Mouse (Mus musculus) midbrain, embryonic 11.5 days (tissue): ENCODE measurements at regions not wholly inside any gene's neighbourhood (a gene's known extent, or its start where the extent isn't known, plus 50 kb on each side); places are given as distances from the start of the nearest gene placed in this dataset.
A peak's percentile ranks its signal among the peaks of the same experiment; 100 is the strongest.

Experiments used
- ATAC-seq: fragments of 200-750 bp; cut with Nextera tagmentation; 2 replicates; pipeline ENCODE4 v1.8.0; 2017; ENCODE audit warnings: moderate TSS enrichment, moderate library complexity; ENCODE audit not compliant: low FRiP score
- DNase-seq: peaks from one replicate; pipeline ENCODE4 v3.0.0; 2015; ENCODE audit warnings: low spot score; ENCODE audit errors: missing footprints
- H3K27ac ChIP-seq: fragments of 300-500 bp; sonication (generic); 2 replicates; pipeline ENCODE4 v1.5.1; 2014; ENCODE audit warnings: low read depth, low read length
- H3K27me3 ChIP-seq: fragments of 300-500 bp; sonication (generic); 2 replicates; pipeline ENCODE4 v1.6.1; 2014; ENCODE audit warnings: mild to moderate bottlenecking, low read length, moderate library complexity, mixed read lengths; ENCODE audit not compliant: control insufficient read depth, insufficient read depth
- H3K36me3 ChIP-seq: fragments of 300-500 bp; sonication (generic); 2 replicates; pipeline ENCODE4 v1.6.1; 2014; ENCODE audit warnings: mild to moderate bottlenecking, low read length, moderate library complexity, mixed read lengths; ENCODE audit not compliant: control insufficient read depth, insufficient read depth
- H3K4me1 ChIP-seq: fragments of 300-500 bp; sonication (generic); 2 replicates; pipeline ENCODE4 v1.6.1; 2014; ENCODE audit warnings: low read length; ENCODE audit not compliant: control insufficient read depth, insufficient read depth
- H3K4me2 ChIP-seq: fragments of 300-500 bp; sonication (generic); 2 replicates; pipeline ENCODE4 v1.6.1; 2014; ENCODE audit warnings: mild to moderate bottlenecking, moderate library complexity
- H3K4me3 ChIP-seq: fragments of 300-500 bp; sonication (generic); 2 replicates; pipeline ENCODE4 v1.5.1; 2014; ENCODE audit warnings: low read depth, low read length
- H3K9ac ChIP-seq: fragments of 300-500 bp; sonication (generic); 2 replicates; pipeline ENCODE4 v1.6.1; 2014; ENCODE audit warnings: low read length
- H3K9me3 ChIP-seq: fragments of 300-500 bp; sonication (generic); 2 replicates; pipeline ENCODE4 v1.6.1; 2016; ENCODE audit warnings: low read length; ENCODE audit not compliant: control insufficient read depth
- WGBS: fragments of 180-500 bp; shearing (Covaris S2); extraction: QIAGEN DNeasy Blood & Tissue Kit; methylation state at CpG from one replicate; pipeline ENCODE4 v1.1.7; 2014; 5-methylcytosine and 5-hydroxymethylcytosine counted together

DNA sequence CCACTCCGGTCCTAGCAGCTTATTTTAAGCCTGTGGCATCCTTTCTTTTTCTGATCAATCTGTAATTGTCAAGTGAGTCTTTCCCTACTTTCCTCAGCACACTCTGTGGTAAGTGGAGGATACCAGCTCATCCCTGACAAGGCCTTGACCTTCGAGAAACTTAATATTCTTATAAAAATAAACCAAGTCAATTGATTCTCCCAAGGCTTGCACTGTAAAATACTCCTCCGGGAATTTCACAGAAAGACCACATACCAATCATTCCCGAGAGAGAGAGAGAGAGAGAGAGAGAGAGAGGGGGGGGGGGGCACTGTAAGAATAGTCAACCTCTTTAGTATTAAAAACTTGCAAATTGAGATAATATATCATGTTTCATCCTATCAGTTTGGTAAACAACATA is 173.1 kb upstream of the Tank start:
- WGBS: 67% methylated on average over 4 of the region's 4 CpGs
- no peak overlapping the region for H3K9ac ChIP-seq

DNA sequence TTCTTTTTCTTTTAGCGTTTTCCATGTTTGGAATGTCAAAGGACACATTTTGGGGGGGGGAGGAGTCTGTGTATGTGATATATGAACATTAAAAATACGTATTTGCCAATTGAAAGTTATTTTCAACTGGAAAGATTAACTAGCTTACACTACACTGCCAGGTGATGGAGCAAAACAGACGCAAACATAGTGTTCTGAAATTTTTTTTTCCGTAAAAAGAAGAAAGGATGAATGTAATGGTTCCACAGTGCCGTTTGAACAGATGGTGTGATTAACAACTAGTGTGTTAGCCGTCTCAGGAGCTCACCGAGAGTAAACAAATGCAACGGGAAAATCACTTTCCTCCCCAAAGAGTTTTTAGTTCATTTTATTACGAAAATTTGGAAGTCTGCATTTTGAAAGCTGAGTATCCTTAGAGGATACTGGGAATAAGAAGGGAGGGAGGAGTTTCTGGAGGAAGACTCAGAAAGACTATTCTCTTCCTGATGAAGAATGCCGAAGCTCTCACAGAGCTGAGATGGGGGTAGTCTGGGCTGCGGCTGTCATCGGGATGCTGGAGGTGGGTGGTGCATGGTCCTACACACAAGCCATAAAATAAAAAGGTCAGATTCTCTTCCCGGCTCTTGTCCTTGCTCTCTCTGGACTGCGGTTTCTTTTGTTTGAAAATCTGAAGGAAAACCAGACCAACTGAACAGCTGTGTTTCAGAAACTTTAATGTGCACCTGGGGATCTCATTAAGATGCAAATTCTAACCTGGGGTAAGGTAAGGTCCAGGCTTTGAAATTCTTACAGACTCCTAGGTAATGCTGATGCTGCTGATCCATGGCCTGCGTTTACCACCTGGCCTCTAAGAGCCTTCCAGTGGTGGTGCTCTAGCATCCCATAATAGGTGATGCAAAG is 175.5 kb upstream of the Tank start:
- H3K9me3 ChIP-seq: no peaks in the 10 kb centered on the region
- H3K27me3 ChIP-seq: no peaks in the 10 kb centered on the region; the same call in 1 of the 2 replicates
- H3K4me2 ChIP-seq: peak overlapping the region; percentile 58
- DNase-seq: peak; percentile 94
- 9% methylated on average over 15 of the region's 15 CpGs for WGBS
- ATAC-seq: peak; percentile 59
- 0 out of 2 replicates have a peak, but pooled peaks cover 2% of the 10 kb centered on the region for H3K4me1 ChIP-seq
- peak overlapping the region; percentile 32 for H3K4me3 ChIP-seq
- peak overlapping the region; percentile 40; the same call in 1 of the 2 replicates for H3K9ac ChIP-seq
- no peak overlapping the region for H3K27ac ChIP-seq
- no peaks in the 10 kb centered on the region for H3K36me3 ChIP-seq

More for the DNA sequence above, 173.1 kb upstream of the Tank start:
- no peak overlapping the region for H3K27ac ChIP-seq
- no peaks in the 10 kb centered on the region for H3K9me3 ChIP-seq
- no peak for DNase-seq
- H3K4me1 ChIP-seq: 0 out of 2 replicates have a peak, but pooled peaks cover 2% of the 10 kb centered on the region
- ATAC-seq: no peak
- no peaks in the 10 kb centered on the region for H3K36me3 ChIP-seq
- H3K27me3 ChIP-seq: no peaks in the 10 kb centered on the region; the same call in 1 of the 2 replicates
- no peak overlapping the region for H3K4me2 ChIP-seq
- H3K4me3 ChIP-seq: no peak overlapping the region

- 0 out of 2 replicates have a peak, but pooled peaks cover 2% of the 10 kb centered on the region for H3K4me1 ChIP-seq
Observed at GRCm38 (mm10) chr2:61401636-61402587, 176.5 kb upstream of the Tank start.

GRCm38 (mm10) chr2:61398633-61399032 is 179.8 kb upstream of the Tank start:
- no peaks in the 10 kb centered on the region; the same call in 1 of the 2 replicates for H3K27me3 ChIP-seq
- no peaks in the 10 kb centered on the region for H3K36me3 ChIP-seq
- no peak for DNase-seq
- ATAC-seq: no peak
- no peaks in the 10 kb centered on the region for H3K9me3 ChIP-seq
- H3K4me3 ChIP-seq: no peak overlapping the region
- 81% methylated on average over 9 of the region's 9 CpGs for WGBS
- no peak overlapping the region for H3K9ac ChIP-seq
- no peak overlapping the region for H3K4me2 ChIP-seq
- 0 out of 2 replicates have a peak, but pooled peaks cover 2% of the 10 kb centered on the region for H3K4me1 ChIP-seq
- H3K27ac ChIP-seq: no peak overlapping the region

More at GRCm38 (mm10) chr2:61401636-61402587, 176.5 kb upstream of the Tank start:
- Histone ChIP-seq H3K36me3 (no peaks in the 10 kb centered on the region), H3K4me3 (peak overlapping the region; percentile 32), H3K27me3 (no peaks in the 10 kb centered on the region; the same call in 1 of the 2 replicates), H3K4me2 (peak overlapping the region; percentile 58), H3K9ac (peak overlapping the region; percentile 30; the same call in 1 of the 2 replicates), H3K9me3 (no peaks in the 10 kb centered on the region), H3K27ac (no peak overlapping the region)
- WGBS: under 1% methylated on average over 21 of the region's 21 CpGs
- ATAC-seq (peak; percentile 70), DNase-seq (peak; percentile 92)

DNA sequence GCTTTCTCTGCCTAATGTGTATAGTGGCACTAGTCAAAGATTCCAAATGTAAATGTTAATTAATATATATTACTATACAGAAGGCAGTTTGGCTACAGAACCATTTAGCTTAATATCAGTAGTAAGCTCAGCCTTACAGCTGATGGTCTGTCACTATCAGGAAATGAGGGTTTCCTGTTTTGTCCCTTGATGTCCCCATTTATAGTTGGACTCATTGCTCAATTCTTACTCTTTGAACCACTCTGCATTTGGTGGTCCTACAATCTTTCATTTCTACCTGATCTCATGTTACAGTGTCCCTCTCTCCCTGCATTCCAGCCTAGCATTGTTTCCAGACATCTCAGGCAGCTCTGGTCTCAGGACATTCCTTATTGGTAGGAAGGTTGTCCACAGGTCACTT is 188.8 kb upstream of the Tank start:
- Histone ChIP-seq H3K27me3 (no peaks in the 10 kb centered on the region), H3K27ac (no peak overlapping the region), H3K36me3 (no peaks in the 10 kb centered on the region), H3K4me2 (no peak overlapping the region), H3K4me3 (no peak overlapping the region), H3K4me1 (no peaks in the 10 kb centered on the region), H3K9me3 (no peaks in the 10 kb centered on the region), H3K9ac (no peak overlapping the region)
- DNase-seq: no peak
- ATAC-seq: no peak

- Histone ChIP-seq H3K9me3 (no peaks in the 10 kb centered on the region), H3K4me1 (no peaks in the 10 kb centered on the region), H3K27ac (no peak overlapping the region), H3K27me3 (no peaks in the 10 kb centered on the region), H3K36me3 (no peaks in the 10 kb centered on the region), H3K9ac (no peak overlapping the region), H3K4me2 (no peak overlapping the region), H3K4me3 (no peak overlapping the region)
- DNase-seq: no peak
- 78% methylated on average over 1 of the region's 1 CpGs for WGBS
- no peak for ATAC-seq
Observed at GRCm38 (mm10) chr2:61389207-61389606, 189.2 kb upstream of the Tank start.

- Histone ChIP-seq H3K4me2 (no peak overlapping the region), H3K4me1 (no peaks in the 10 kb centered on the region), H3K4me3 (no peak overlapping the region), H3K9ac (no peak overlapping the region), H3K36me3 (no peaks in the 10 kb centered on the region), H3K27ac (no peak overlapping the region), H3K9me3 (no peaks in the 10 kb centered on the region), H3K27me3 (no peaks in the 10 kb centered on the region)
- no peak for ATAC-seq
- DNase-seq: no peak
- 60% methylated on average over 5 of the region's 5 CpGs for WGBS
Observed at GRCm38 (mm10) chr2:61387561-61387960, 190.8 kb upstream of the Tank start.

DNA sequence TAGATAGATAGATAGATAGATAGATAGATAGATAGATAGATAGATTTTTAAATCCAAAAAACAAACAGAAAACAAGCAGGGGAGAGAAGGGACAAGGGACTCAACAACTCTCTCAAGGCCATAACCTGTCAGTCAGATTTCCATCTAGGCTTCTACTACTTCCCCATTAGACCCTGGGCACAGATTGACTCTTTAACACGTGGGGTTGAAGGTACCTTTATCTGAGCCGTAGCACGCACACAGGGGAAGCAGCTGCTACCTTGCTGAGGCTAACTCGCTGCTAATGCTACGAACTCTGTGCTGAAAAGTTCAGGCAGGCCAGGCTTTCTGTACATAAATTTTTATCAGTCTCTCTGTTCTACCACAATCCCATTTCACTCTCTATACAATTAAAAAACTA is 191.4 kb upstream of the Tank start:
- Histone ChIP-seq H3K4me2 (no peak overlapping the region), H3K27ac (no peak overlapping the region), H3K4me1 (no peaks in the 10 kb centered on the region), H3K9ac (no peak overlapping the region), H3K36me3 (no peaks in the 10 kb centered on the region), H3K9me3 (no peaks in the 10 kb centered on the region), H3K4me3 (no peak overlapping the region), H3K27me3 (no peaks in the 10 kb centered on the region)
- WGBS: 85% methylated on average over 5 of the region's 5 CpGs
- no peak for DNase-seq
- ATAC-seq: no peak
